Mouse (Mus musculus): ENCODE data around the gene Mbd5.
"Not testable (repeated sequence)": the region's sequence is repeated elsewhere in the genome, so short reads cannot be mapped to it uniquely, and the experiment has no call there.

The Mbd5 gene

GRCm38 (mm10) chr2:49160232-49160947 lies 211.1 kb downstream of the Mbd5 start:
- no peak for DNase-seq (ENCODE audit: low spot score in 2 of 2)

GRCm38 (mm10) chr2:49169766-49170165 lies 220.5 kb downstream of the Mbd5 start:
- DNase-seq (ENCODE audit: low spot score in 2 of 2): no peak

GRCm38 (mm10) chr2:49177015-49177414 lies 227.7 kb downstream of the Mbd5 start:
- DNase-seq (ENCODE audit: low spot score in 2 of 2): no peak

GRCm38 (mm10) chr2:49190984-49191383 lies 241.7 kb downstream of the Mbd5 start:
- no peak for DNase-seq (ENCODE audit: low spot score in 2 of 2)

GRCm38 (mm10) chr2:49191695-49192094 lies 242.4 kb downstream of the Mbd5 start:
- DNase-seq (ENCODE audit: low spot score in 2 of 2): no peak

- no peak for DNase-seq (ENCODE audit: low spot score in 2 of 2)
These were observed 254.8 kb downstream of the Mbd5 start for GRCm38 (mm10) chr2:49204081-49204480.

GRCm38 (mm10) chr2:49205692-49206091 lies 256.4 kb downstream of the Mbd5 start:
- DNase-seq (ENCODE audit: low spot score in 2 of 2): not testable (repeated sequence)

- no peak for DNase-seq (ENCODE audit: low spot score in 2 of 2)
These were observed 260.0 kb downstream of the Mbd5 start for GRCm38 (mm10) chr2:49209349-49209748.

- no peak for DNase-seq (ENCODE audit: low spot score in 2 of 2)
These were observed 261.1 kb downstream of the Mbd5 start for GRCm38 (mm10) chr2:49210408-49210807.

- DNase-seq (ENCODE audit: low spot score in 2 of 2): no peak
These were observed 280.4 kb downstream of the Mbd5 start for GRCm38 (mm10) chr2:49229725-49230124.

- DNase-seq (ENCODE audit: low spot score in 2 of 2): no peak
These were observed 284.8 kb downstream of the Mbd5 start for GRCm38 (mm10) chr2:49234064-49234463.

- DNase-seq (ENCODE audit: low spot score in 2 of 2): no peak
These were observed 292.4 kb downstream of the Mbd5 start for GRCm38 (mm10) chr2:49241715-49242114.

- DNase-seq (ENCODE audit: low spot score in 2 of 2): no peak
These were observed 314.8 kb downstream of the Mbd5 start for GRCm38 (mm10) chr2:49264092-49264491.

- no peak for DNase-seq (ENCODE audit: low spot score in 2 of 2)
These were observed 323.1 kb downstream of the Mbd5 start for GRCm38 (mm10) chr2:49272295-49272967.

- DNase-seq (ENCODE audit: low spot score in 2 of 2): no peak
These were observed 326.9 kb downstream of the Mbd5 start for GRCm38 (mm10) chr2:49276017-49276722.

GRCm38 (mm10) chr2:49280496-49280895 lies 331.2 kb downstream of the Mbd5 start:
- DNase-seq (ENCODE audit: low spot score in 2 of 2): no peak

GRCm38 (mm10) chr2:49283583-49283982 lies 334.3 kb downstream of the Mbd5 start:
- DNase-seq (ENCODE audit: low spot score in 2 of 2): no peak

GRCm38 (mm10) chr2:49286965-49287364 lies 337.7 kb downstream of the Mbd5 start:
- DNase-seq (ENCODE audit: low spot score in 2 of 2): no peak

GRCm38 (mm10) chr2:49291709-49292108 lies 342.4 kb downstream of the Mbd5 start:
- no peak for DNase-seq (ENCODE audit: low spot score in 2 of 2)

- peak; percentile 48 to 92 for DNase-seq (ENCODE audit: low spot score in 2 of 2)
These were observed 363.5 kb downstream of the Mbd5 start for GRCm38 (mm10) chr2:49312629-49313447.

GRCm38 (mm10) chr2:49333594-49333993 lies 384.3 kb downstream of the Mbd5 start:
- DNase-seq (ENCODE audit: low spot score in 2 of 2): no peak

GRCm38 (mm10) chr2:49335267-49335666 lies 386.0 kb downstream of the Mbd5 start:
- DNase-seq (ENCODE audit: low spot score in 2 of 2): no peak

Data from left cerebral cortex, adult 9 months (tissue).